ENCODE assay signal across 9 mouse cellular contexts in the genomic region with DNA sequence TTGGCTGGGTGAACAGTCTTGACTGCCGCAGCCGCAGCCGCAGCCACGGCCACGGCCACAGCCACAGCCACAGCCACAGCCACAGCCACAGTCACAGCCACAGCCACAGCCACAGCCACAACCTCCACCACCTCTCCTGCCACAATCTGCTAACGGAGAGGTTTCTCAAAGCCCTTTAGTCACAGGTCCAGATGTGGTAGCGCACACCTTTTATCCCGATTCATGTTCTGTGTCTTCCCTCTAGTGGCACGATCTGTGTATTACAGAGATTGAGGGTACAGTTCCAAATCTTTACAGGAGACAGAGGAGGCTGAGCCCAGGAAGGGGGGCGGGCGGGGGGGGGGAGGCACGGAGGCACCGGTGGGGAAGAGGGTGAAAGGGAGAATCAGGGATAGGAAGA. TPM values are rescaled to one million over a fixed set of nuclear protein-coding genes. Genes with fewer than 3 reads are reported as not detected.
DNase-seq lines count a peak whose midpoint lies in the region; TF ChIP-seq lines count a peak whose summit lies in the region.
"Had no signal": no experiment of that assay in that cellular context is flagged by ENCODE, and none has a peak within 500 bp of the region (broad histone marks: within the 10 kb centered on the region; RNA-seq: fewer than 3 reads in every experiment).

No protein-coding gene starts in this region.

- no peak overlapping the region for H3K4me3 ChIP-seq in bone marrow, adult 2 months (replicated peaks; ENCODE audit: control insufficient read depth, low read depth, low read length)
- H3K4me3 ChIP-seq: neural tube, embryonic 12.5 days had no signal

- TF ChIP-seq POLR2A in bone marrow, adult 2 months (IDR thresholded peaks at IDR 0.05; ENCODE audit: borderline replicate concordance, control insufficient read depth, low read depth, low read length): no peak

- 45% methylated on average over 13 of the region's 13 CpGs for WGBS in bone marrow, adult 2 months

- DNase-seq in gastrocnemius, adult 18-20 months (ENCODE audit: low spot score): peak; percentile 60
- no peak for DNase-seq in gastrocnemius, postnatal 25 days
- peak; percentile 68 to 71 for DNase-seq in B cell, adult 2 months
- DNase-seq in frontal cortex, adult 2 months (ENCODE audit: extremely low spot score in 1 of 2, low spot score in 1 of 2): peak; percentile 33 to 83
- peak; percentile 75 for DNase-seq in kidney, postnatal 14 days
- peak; percentile 73 for DNase-seq in lung, postnatal 14 days
- DNase-seq in thymus, postnatal 25 days: peak; percentile 68

- 0 out of 2 replicates have a peak, but pooled peaks have one; percentile 27 for TF ChIP-seq CTCF in bone marrow, adult 2 months (IDR thresholded peaks at IDR 0.05; ENCODE audit: control insufficient read depth, insufficient read depth, low read length)

- H3K27ac ChIP-seq in bone marrow, adult 2 months (ENCODE audit: control insufficient read depth, insufficient read depth, low read depth, low read length, poor library complexity): no peak overlapping the region
- H3K27ac ChIP-seq: neural tube, embryonic 12.5 days had no signal

- no peaks in the 10 kb centered on the region; the same call in 1 of the 2 replicates for H3K4me1 ChIP-seq in bone marrow, adult 2 months (ENCODE audit: control insufficient read depth, insufficient read depth, low read length)
- H3K4me1 ChIP-seq: neural tube, embryonic 12.5 days had no signal

RNA-seq across cellular contexts. Expression of a gene that starts 9.3 kb away (rescaled TPM):
- not detected for total RNA-seq in gastrocnemius, adult 18-20 months (2021)
- not detected for total RNA-seq in gastrocnemius, postnatal 25 days (2021)
- not detected in 2 replicates for polyA plus RNA-seq in bone marrow, adult 2 months (2011; ENCODE audit: insufficient read depth, insufficient read length, low replicate concordance, missing spikeins)
- 0.18 and 0.27 TPM in 2 replicates for polyA plus RNA-seq in frontal cortex, adult 2 months (2012; rRNA removed)
- polyA plus RNA-seq: neural tube, embryonic 12.5 days had no signal

RNA-seq across cellular contexts. Expression of a gene that starts 11.8 kb away (rescaled TPM):
- 1 to 10 TPM; 2.9 to 5.5 TPM for total RNA-seq in gastrocnemius, adult 18-20 months (2021)
- 1 to 10 TPM; 4.0 to 5.2 TPM for total RNA-seq in gastrocnemius, postnatal 25 days (2021)
- polyA plus RNA-seq in bone marrow, adult 2 months (2011; ENCODE audit: insufficient read depth, insufficient read length, low replicate concordance, missing spikeins): 2.7 and 5.3 TPM in 2 replicates
- 29.5 and 39.0 TPM in 2 replicates for polyA plus RNA-seq in frontal cortex, adult 2 months (2012; rRNA removed)
